Mouse (Mus musculus) adrenal gland, postnatal 36 days (tissue): ENCODE results near the gene Fgf11. TPM values are rescaled to one million over a fixed set of nuclear protein-coding genes. Genes with fewer than 3 reads are reported as not detected.

ENCODE experiments used
- DNase-seq, 2 experiments: peaks; one replicate each; pipeline ENCODE4 v3.0.0; 2021; ENCODE audit warnings: mixed read lengths in 1 of 2
- long read RNA-seq, 2 experiments: library from polyadenylated mRNA; stranded (forward); transcript quantifications; one replicate each; pipeline ENCODE4 v2.0.0; 2021; ENCODE audit warnings: borderline sequencing depth in 2 of 2
- total RNA-seq, 2 experiments: library from RNA; stranded (reverse); gene quantifications; 2 replicates each; pipeline ENCODE4 v1.2.3; 2021

Fgf11 gene
- total RNA-seq = 1 to 10 TPM; 3.9 to 8.6 TPM
- long read RNA-seq, experiment 1, partial matches to known transcripts = 0 of 1 reads
- long read RNA-seq, experiment 1, other reads (novel, unspliced or antisense) = 1 of 1 reads
- long read RNA-seq, experiment 2, partial matches to known transcripts = 1 of 1 reads
- long read RNA-seq, experiment 2, other reads (novel, unspliced or antisense) = 0 of 1 reads

DNA sequence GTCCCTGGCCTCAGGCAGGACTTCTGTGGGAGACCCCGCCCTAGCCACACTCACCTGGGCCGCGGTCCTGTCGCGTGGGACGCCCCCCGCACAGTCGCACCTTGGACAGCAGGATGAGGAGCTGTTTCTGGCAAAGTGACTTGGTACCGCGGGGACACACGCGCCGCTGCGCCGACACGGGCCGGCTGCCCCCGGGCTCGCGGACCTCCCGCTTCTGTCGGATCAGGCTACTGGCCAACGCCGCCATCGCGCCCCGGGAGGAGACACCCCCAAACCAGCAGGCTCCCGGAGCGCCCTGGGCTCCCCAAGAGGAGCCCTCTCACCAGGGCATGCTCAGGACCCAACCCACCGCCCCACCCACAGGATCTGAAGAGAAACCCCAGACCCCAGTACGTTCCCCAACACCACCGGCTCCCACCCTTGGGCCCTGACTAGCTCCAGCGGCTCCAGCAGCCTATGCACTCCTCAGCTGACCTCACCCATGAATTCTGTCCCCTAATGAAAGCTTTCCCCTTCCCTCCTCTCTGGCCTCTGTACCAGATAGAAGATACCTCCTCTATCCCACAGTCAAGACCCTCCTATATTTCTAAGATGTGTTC is at the start of gene Fgf11:
Gene Fgf11, minus strand, starts transcription at position 479 of the 599 bp plus-strand sequence.
- DNase-seq = peak; percentile 20 to 40

DNA sequence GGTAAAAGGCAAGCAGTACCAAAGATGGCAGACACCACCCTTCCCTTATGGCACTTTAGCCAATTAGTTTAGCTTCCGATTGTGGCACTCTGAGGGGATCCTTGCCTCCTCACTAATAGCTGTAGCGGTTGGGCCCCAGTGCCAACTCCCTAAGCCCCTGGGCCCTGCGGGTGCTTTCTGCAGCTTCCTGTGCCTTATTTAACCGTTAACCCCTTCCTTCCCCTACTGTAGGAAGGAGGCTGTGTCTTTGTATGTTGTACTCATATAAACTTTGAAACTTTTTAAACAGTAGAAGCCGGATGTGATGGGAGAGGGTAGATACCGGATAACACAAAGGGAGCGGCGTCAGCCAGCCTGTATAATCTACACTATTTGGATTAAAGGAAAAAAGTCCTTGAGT is 49.1 kb upstream of the Fgf11 start:
- no peak for DNase-seq

DNA sequence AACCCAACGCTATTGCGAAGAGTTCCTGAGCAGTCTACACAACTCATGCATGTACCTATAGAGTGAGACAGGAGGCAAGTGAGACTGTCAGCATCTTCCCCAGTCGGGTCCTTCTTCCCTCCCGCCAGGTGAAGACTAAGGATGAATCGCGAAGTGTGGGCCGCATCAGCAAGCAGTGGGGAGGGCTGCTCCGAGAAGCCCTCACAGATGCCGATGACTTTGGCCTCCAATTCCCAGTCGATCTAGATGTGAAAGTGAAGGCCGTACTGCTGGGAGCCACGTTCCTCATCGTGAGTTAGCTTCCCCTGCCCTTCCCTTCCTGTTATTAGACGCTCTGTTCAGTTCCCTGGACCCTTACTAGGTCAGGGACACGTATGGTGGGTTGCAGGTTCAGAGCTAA is 48.2 kb upstream of the Fgf11 start:
- DNase-seq = peak; percentile 22 to 32

DNA sequence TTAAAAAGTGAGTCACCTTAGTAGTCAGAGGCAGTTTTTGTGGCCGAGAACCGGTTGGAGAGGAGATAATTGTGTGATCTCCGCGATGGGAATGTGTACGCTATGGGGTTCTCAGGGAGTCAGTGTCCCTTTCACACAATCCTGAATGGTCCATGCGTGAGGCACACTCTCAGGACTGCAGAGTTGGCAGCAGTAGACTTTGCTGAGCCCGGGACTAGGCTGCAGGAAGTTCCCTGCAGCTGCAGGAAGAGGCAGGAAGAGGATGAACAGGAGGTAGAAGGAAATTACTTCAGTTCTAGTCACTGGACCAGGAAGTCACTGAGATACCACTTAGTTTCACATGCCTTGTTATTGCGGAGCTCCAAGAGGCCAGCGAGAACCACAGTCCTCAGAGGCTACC is 47.5 kb upstream of the Fgf11 start:
- DNase-seq = no peak

DNA sequence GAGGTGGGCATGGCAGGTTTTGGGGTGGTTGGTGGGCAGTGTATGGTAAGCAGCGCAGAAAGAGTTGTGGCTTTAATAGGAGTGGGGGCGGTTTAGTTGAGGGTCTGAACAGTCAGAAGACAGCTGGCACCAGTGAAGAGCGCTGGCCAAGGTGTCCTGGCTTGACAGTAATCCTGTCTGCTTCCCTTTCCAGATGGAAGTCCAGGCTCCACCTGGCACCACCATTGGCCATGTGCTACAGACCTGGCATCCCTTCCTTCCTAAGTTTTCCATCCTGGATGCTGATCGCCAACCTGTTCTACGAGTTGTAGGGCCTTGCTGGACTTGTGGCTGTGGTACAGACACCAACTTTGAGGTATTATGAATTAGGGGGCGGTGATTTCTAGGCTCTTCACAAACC is 46.4 kb upstream of the Fgf11 start:
- no peak for DNase-seq

DNA sequence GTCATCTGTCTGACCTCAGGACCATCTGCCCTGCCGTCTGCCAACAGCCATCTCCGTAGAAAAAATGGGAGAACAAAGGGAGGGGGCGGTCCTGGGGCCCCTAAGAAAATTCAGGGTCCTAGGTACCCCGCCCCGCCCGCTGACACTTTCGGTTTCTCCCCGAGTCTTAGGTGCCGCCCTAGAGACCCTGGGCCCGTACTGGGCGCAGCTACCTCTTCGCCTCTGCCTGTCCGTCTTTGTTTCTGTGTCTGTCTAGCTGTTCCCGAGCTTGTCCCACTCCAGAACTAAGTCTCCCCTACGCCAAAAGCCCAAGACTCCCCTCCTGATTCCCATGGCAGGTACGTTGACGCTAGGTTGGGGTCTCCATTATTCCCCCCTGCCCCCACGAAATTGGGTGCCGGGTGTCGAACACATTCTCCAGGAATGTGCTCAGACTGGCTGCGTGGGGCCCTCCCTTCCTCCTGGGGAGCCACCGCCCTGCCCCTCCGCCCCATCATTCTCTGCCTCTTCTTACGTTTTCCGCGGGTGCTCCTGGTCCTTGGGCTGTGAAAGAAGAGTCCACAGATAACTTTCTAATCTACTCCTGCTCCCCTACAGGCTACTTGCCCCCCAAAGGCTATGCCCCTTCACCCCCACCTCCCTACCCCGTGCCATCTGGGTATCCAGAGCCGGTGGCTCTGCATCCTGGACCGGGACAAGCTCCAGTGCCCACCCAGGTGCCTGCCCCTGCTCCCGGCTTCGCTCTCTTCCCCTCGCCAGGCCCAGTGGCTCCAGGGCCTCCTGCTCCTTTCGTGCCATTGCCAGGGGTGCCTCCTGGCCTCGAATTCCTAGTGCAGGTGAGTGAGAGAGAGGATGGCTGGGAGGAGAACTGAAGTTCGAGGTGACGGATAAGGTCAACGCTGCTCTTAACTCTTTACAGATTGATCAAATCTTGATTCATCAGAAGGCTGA is 45.4 kb upstream of the Fgf11 start:
- peak; percentile 31 to 38 for DNase-seq

DNA sequence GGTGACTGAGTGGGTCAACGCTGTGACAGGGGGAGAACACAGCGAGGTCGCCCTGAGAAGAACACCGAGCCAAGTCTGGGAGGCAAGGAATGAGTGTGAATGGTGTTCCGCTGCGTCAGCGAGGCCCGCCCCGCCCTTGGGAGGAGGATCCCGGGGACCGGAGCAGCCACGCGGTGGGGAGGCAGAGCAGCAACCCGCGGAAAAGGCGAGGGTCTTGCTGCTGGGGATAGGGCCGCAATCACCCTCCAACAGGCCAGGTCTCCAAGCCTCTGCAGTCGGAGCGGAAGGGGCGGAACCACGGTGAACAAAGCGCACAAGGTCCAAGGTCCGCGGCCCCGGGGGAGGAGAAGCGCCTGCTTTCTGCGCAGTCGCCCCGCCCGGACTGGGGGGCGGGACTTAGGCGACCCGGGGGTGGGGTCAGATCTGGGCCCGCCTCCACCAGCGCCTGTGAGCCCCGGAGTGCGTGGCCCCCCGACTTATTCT is 44.6 kb upstream of the Fgf11 start, which contains the start of gene Plscr3:
Gene Plscr3, plus strand, starts transcription at position 179 of the 483 bp plus-strand sequence.
- peak; percentile 93 to 97 for DNase-seq

DNA sequence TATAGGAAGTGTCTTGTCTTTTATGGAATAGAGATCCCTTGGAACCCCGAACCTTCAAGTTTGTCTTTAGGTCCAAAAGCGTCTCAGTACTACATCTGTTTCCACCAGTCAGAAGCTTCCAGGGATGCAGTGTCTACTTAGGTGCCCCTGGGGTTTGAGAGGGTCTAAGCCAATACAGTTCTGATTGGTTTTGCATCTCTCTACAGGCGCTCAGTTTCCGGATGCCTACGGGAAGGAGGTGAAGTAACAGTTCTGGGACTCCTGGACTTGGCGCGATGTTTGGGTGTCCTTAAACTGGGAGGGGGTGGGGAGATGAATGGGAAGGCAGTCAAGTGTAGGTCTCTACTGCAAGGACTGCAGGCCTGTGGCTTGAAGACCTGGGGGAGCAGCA is 37.1 kb upstream of the Fgf11 start:
- DNase-seq = peak in 1 of 2 experiments; percentile 37

DNA sequence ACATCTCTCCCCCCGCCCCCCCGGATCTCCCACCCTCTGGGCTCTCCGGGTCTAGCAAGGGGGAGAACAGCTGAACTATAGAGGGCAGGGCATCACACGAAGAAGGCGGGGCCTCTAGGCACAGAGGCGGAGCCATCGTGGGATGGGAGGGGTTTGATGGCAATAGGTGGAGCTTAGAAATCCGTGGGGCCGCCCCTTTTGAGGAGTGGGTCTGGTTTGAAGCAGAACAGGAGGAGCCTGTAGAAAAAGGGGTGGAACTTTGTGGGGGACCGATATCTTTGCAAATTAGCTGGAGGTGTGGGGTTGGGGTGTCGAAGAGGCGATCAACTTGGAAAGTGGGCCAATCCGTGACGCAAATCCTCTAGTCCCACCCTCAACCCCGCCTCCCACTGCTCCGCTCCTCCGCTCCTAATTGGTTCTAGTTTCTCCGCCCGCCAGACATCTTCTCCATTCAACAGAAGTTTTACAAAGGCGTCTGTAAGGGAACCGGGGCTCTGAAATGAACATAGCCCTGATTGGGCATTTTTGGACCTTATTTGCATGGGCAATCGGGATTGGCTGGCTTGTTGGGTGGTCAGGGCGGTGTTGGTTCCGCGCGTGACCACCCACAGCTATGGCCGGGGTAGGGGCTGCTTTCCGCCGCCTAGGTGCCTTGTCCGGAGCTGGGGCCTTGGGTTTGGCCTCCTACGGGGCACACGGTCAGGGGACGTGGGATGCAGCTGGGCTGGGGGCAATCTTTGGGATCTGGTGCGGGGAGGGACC is 36.5 kb upstream of the Fgf11 start, which contains the start of gene Tmem256:
Gene Tmem256, plus strand, starts transcription at position 563 of the 762 bp plus-strand sequence.
- peak; percentile 93 to 95 for DNase-seq

DNA sequence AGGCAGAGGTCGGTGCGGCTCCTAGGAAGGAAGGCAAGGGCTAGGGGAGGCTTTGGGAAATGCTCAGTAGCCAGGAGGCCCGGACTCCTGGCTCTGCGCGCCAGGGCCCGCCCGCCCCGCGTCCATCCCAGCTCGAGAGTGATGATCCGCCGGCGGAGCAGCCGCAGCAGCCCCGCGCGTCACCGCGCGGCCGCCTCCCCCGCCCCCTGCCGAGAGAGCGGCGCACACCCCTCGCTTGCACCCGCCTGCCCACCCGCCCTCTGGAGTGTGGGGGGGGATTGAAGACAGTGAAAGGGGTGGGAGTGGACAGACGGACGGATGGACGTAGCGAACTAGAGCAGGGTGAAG is 35.9 kb upstream of the Fgf11 start, which contains the start of gene Nlgn2:
Gene Nlgn2, minus strand, starts transcription at position 181 of the 348 bp plus-strand sequence.
- peak; percentile 67 to 82 for DNase-seq

DNA sequence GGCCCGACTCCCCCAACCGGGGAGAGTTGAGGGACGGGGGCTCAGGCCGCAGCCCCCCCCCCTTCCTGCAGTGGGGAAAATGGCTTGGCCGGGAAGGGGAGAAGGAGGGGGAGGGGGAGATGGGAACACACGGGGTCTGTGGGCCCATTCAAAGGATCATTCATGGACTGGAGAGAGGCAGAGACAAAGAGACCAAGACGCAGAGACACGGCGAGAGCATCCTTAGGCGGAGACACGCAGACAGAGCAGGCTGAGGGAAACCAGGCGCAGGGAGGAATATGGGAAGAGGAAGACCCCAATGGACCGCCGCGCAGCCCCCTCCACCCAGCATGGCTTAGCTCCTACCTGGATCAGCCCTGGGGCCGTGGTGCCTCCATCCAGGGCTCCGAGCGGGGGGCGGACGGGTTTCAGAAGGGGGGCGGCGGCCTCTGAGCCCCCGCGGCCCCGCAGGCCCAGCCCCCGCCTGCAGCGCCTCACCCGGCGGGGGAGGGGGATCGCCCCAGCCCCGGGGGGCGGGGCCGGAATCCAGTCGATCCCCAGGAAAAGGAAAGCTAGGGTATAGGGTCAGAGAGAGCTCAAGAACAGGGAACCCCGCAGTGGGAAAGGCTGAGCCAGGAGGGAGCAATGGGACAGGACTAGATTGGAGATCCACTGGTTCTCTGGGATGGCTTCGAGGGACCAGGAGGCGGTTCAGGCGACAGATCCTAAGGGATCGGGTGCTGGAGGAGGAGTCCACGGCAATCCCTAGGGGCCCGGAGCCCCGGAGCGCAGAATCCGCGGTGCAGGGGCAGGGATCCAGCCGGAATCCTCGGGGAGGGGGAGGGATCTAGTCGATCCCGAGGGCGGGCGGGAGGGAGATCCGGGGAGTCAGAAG is 35.3 kb upstream of the Fgf11 start:
- DNase-seq = peak; percentile 20 to 64

DNA sequence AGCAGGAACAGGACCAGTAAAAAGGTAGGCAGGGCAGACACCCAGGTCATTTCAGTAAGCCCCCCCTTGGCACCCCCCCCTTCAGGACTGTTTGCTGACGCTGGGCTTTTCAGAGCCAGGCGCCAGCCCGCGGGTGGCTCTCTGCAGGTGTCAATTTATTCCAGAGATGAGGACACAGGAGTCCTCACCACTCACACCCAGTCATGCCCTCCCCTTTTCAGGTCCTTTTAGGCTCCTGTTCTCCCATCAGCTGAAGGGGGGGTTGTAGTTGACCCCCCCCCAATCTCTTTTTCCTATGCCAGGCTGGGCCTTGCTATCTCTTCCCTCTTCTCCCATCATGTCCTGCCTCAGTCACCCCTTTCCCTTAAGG is 34.3 kb upstream of the Fgf11 start:
- DNase-seq = no peak

DNA sequence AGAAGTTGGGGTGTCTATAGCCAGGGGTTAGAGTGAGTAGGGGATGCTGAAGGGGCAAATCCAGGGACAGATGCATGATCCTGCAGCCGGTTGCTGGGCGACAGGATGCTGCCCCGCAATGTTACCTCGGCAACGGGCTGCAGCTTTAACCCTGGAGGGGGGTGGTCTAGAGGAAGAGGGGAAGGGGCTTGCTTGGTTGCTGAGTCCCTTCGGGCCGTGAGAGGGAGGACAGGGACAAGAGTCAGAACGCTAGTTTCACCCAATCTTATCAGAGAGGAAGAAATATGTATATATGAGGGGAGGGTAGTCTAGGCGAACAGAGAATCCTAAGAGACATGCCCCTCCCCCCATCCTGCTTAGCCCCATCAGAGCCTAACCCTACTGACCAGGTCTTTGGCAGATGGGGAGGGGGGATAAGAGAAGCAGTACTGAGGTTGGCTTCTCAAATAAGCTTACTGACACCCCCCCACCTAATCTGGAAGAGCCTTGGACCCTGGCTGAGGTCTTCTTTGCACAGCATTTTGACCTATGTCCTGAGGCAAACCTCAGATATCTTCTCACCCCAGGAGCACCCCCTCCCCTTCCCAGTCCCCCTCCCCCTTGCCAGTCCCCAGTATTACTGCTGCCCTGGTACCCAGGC is 33.8 kb upstream of the Fgf11 start:
- no peak for DNase-seq

DNA sequence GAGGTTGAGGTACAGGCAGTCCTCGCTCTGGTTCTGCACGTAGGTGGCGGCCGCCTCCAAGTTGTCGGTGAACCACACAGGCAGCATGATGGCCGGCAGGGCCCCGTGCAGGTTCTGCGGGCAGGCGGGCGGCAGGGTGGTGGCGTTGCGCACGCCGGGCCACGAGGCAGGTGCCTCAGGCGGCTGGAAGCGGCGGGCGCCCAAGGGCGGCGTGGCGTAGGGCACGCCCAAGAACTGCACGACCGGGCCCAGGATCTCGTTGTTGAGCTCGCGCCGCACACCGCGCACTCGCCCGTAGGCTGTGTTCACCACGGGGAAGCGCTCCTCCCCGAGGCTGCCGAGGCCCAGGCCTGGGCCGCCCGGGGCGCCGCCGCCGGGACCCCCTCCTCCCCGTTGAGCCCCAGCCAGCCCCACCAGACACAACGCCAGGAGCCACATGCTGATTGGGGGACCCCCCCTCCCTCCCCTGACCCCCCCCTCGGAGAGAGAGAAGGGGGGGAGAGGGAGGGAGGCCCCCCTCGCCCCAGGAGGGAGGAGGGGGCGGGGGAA is 32.4 kb upstream of the Fgf11 start:
- peak; percentile 53 to 60 for DNase-seq

DNA sequence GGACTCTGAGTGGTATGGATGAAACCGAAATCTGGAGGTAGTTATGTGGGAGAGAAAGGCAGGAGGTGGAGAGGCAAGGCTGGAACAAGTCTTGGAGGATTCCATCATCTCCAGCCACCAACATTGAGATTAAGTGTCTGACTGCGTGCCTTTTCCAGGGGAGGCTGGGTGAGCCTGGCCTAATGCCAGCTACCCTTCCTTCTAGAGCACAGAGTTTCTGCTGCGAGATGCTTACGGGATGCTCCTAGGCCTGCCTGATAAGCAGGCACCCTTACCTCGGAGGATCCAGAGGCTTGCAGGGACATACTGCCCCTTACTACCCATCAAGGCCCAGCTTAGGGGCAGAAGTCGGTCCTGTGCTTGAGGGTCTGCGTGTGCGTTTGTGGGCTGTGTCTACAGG is 31.9 kb upstream of the Fgf11 start:
- DNase-seq = no peak

DNA sequence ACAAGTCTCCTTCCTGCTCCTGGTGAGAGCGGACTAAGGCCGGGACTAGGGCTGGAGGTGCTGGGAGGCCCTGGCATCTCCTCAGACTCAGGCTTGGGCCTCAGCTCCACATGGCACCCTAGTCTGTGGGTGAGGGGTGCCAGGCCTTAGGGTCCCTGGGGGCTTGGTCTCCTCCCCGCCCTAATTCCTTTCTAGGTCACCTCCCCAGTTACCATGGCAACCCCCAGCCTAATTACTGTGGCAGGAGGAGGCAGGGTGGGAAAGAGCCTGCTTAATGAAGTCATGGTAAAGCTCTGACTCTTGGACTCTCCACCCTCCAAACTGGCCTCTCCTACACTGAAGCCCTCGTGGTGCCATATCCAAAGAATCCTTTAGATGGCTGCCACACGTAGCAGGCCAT is 27.2 kb upstream of the Fgf11 start:
- no peak for DNase-seq

DNA sequence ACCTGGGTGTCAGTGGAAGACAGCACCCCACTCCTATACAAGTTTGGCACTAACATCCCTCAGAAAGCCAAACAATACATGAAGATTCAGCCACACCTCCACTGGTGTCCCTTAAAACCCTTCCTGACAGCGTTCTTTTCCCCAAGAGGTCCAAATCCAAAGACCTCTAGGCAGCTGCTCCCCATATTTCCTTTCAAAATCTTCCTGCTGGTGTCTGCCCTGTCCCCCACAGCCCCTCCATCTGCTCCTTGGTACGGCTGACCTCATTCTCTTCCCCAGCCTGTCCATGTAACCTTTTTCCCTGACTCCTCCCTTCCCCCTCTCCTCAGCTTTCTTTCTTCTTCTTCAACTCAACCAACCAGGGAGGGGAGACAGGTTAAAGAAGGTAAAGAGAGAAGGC is 21.8 kb upstream of the Fgf11 start:
- DNase-seq = no peak

DNA sequence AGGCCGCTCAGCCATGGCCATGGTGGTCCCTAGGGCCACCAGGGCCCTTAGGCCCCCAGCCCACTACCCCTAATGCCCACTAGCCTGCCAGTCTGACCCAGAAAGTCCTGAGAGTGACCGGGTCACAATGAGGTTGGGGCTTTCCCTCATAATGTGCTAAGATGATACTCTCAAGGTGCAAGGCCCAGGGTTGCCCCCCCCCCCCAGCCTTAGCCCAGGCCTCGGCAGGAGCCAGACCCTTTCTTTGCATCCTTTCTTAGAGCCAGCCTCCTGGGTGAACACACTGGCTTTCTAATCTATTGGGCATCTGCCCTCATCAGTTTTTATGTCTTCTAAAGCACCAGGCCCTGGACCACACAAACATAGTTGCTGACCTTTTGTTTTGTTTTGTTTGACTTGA is 20.4 kb upstream of the Fgf11 start, which contains the start of gene Spem1:
Gene Spem1, minus strand, starts transcription at position 101 of the 400 bp plus-strand sequence.
- no peak for DNase-seq

DNA sequence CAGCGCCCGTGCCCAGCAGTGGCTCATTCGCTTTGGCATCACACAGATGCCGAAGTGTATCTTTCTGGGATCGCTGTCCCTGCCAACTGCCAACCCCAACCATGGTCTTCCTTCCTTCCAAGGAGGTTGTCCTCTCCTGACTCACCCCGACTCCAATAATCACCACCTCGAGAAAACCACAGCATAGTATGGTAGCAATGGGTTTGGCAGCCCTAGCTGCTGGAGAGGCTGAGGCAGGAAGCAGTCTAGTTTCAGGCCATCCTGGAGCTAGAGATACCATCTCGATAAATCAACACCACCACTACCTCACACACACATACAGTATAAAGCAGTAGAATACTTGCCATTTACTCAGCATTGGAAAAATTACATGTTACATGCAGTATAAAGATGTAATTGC is 17.2 kb upstream of the Fgf11 start:
- no peak for DNase-seq

DNA sequence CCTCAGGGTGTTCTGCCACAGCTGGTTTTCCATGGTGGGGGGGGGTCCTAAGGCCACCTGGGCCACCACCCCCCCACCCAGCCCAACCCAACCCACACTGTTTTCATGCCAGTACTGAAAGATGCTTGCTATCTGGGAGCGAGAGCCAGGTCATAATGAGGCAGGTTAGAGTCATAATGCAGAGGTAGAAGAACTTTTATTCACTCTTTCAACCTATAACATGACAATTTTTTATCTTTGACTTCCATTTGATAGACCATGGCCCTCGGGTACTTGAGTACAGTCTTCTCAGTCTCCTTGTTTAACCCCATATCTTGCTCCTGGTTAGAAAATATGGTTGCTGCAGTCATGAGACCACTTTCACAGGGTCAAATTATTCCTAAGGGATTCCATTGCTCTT is 16.7 kb upstream of the Fgf11 start, which contains the start of gene Spem2:
Gene Spem2, minus strand, starts transcription at position 101 of the 400 bp plus-strand sequence.
- no peak for DNase-seq
